Mouse (Mus musculus): Measurements from ENCODE around the gene Gas7. TPM values are rescaled to one million over a fixed set of nuclear protein-coding genes. Genes with fewer than 3 reads are reported as not detected.

Gene Gas7
- polyA plus RNA-seq, 1 experiment from 2014 or later: 9.8 TPM

- H3K4me2 ChIP-seq (replicated peaks): no peak overlapping the region
- WGBS: 57% methylated on average over 11 of the region's 11 CpGs
These were observed 89.6 kb downstream of the Gas7 start for GRCm38 (mm10) chr11:67544656-67545432.

DNA sequence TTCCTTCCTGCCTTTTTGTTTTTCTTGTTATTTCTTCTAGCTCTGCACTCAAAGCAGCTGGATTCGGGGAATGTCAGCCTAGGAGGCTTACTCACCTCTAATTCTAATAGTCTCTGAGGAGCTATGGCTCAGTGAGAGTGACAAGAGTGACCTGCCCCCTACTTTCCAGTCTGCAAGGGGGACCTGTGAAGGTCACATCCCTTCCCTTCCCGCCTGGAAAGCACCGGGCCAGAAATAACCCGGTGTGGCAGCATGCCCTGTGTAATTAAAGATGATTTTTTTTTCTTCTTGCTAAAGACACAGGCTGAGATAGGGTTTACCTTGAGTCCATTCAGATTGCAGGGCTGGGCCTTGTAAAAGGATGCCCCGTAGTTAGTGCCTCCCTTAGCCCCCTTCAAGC is 91.3 kb downstream of the Gas7 start:
- Histone ChIP-seq H3K27me3 (no peaks in the 10 kb centered on the region), H3K9ac (no peak overlapping the region), H3K4me2 (replicated peaks) (no peak overlapping the region), H3K27ac (no peak overlapping the region), H3K36me3 (no peaks in the 10 kb centered on the region), H3K9me3 (no peaks in the 10 kb centered on the region), H3K4me1 (peaks cover 32% of the 10 kb centered on the region), H3K4me3 (no peak overlapping the region)
- no peak for ATAC-seq (ENCODE audit: low FRiP score, low read depth)
- 29% methylated on average over 5 of the region's 5 CpGs for WGBS

More at GRCm38 (mm10) chr11:67544656-67545432, 89.6 kb downstream of the Gas7 start:
- Histone ChIP-seq H3K36me3 (no peaks in the 10 kb centered on the region), H3K27me3 (no peaks in the 10 kb centered on the region), H3K9me3 (no peaks in the 10 kb centered on the region), H3K9ac (no peak overlapping the region), H3K4me1 (peaks cover 25% of the 10 kb centered on the region), H3K4me3 (no peak overlapping the region), H3K27ac (no peak overlapping the region)
- no peak for ATAC-seq (ENCODE audit: low FRiP score, low read depth)

DNA sequence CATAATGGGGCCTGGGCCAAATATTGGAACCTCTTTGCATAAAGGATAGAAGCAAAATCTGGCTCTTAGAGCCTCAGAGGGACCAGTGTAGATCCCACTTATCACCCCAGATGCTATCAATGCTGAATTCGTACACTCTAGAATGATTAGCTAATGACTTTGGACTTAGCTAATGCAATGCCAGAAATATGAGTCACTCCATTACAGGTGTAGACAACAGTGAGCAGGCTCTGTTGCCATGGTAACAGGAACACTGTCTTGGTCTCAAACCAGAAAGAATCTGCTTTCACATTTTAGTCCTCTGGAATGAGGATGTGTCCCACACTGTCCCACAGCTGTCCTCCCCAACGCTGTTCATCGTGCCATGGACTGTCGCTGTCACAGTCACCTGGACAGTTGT is 94.1 kb downstream of the Gas7 start:
- Histone ChIP-seq H3K27me3 (no peaks in the 10 kb centered on the region), H3K27ac (no peak overlapping the region), H3K9me3 (no peaks in the 10 kb centered on the region), H3K36me3 (no peaks in the 10 kb centered on the region), H3K4me3 (no peak overlapping the region), H3K4me1 (peaks cover 32% of the 10 kb centered on the region), H3K9ac (no peak overlapping the region), H3K4me2 (replicated peaks) (no peak overlapping the region)
- WGBS: 86% methylated on average over 4 of the region's 4 CpGs
- no peak for ATAC-seq (ENCODE audit: low FRiP score, low read depth)

DNA sequence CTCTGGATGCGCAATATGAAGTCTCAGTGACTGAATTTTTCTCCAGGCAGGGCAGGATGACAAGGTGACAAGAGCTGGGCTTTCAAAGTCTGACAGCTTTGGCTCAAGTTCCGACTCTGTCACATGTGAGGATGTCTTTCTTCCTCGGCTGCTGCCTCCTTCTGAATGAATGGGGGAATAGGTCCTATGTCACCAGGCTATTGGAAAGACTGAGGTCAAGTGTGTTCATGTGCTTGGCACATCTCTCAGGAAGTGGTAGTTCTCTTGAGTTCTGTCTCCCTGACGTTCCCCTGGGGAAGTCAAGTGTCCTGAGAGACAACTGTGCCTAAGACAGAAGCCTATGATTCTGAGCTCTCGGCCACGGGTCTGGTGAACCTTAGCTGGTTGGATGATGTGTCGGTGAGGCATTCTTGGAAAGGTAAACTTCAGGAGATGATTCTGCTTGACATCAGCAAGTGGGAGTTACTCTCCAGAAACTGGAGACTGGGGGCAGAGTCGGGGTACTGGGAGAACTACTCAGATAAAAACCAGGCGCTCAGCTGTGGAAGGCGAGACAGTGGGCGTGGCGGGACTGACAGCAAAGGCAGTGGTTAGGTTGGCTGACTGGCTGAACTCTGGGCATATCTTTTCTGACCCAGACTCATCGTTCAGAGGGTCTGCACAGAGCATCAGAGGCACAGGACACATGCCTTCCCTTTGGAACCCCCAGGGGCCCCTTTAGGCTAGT is 94.7 kb downstream of the Gas7 start:
- WGBS: 67% methylated on average over 13 of the region's 13 CpGs
- Histone ChIP-seq H3K4me1 (peaks cover 26% of the 10 kb centered on the region), H3K36me3 (no peaks in the 10 kb centered on the region), H3K9me3 (no peaks in the 10 kb centered on the region), H3K27me3 (no peaks in the 10 kb centered on the region), H3K9ac (no peak overlapping the region), H3K4me2 (replicated peaks) (no peak overlapping the region), H3K27ac (no peak overlapping the region), H3K4me3 (no peak overlapping the region)
- ATAC-seq (ENCODE audit: low FRiP score, low read depth): no peak

GRCm38 (mm10) chr11:67552400-67552799 is 97.2 kb downstream of the Gas7 start:
- WGBS: 92% methylated on average over 8 of the region's 8 CpGs
- ATAC-seq (ENCODE audit: low FRiP score, low read depth): no peak
- Histone ChIP-seq H3K4me1 (peaks cover 21% of the 10 kb centered on the region), H3K36me3 (no peaks in the 10 kb centered on the region), H3K9ac (no peak overlapping the region), H3K27me3 (no peaks in the 10 kb centered on the region), H3K27ac (no peak overlapping the region), H3K4me3 (no peak overlapping the region), H3K9me3 (no peaks in the 10 kb centered on the region), H3K4me2 (replicated peaks) (no peak overlapping the region)

- Histone ChIP-seq H3K4me2 (replicated peaks) (no peak overlapping the region), H3K9ac (no peak overlapping the region), H3K27ac (no peak overlapping the region), H3K4me3 (no peak overlapping the region), H3K4me1 (peaks cover 23% of the 10 kb centered on the region), H3K9me3 (no peaks in the 10 kb centered on the region), H3K36me3 (no peaks in the 10 kb centered on the region), H3K27me3 (no peaks in the 10 kb centered on the region)
- ATAC-seq (ENCODE audit: low FRiP score, low read depth): no peak
- 86% methylated on average over 6 of the region's 6 CpGs for WGBS
These were observed 99.0 kb downstream of the Gas7 start for GRCm38 (mm10) chr11:67554276-67554675.

DNA sequence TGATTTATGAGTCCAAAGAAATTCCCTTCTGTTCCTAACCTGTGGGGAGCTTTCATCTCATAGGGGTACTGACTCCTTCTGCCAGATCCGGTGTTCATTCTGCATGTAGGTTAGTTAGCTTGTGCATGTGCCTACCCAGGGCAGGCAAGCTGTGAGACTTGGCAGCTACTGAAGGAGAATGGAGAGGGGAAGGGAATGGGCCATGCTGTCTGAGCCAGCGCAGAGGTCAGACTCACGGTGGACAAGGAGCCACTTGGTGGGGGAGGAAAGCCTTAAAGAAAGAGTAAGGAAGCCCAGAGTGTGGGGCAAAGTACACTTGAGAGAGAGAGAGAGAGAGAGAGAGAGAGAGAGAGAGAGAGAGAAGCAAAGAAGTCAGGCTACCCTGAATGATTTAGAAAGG is 101.1 kb downstream of the Gas7 start:
- Histone ChIP-seq H3K36me3 (no peaks in the 10 kb centered on the region), H3K4me3 (no peak overlapping the region), H3K27ac (no peak overlapping the region), H3K27me3 (no peaks in the 10 kb centered on the region), H3K9me3 (no peaks in the 10 kb centered on the region), H3K4me1 (peaks cover 12% of the 10 kb centered on the region), H3K4me2 (replicated peaks) (no peak overlapping the region), H3K9ac (no peak overlapping the region)
- 60% methylated on average over 3 of the region's 3 CpGs for whole genome bisulfite sequencing
- no peak for ATAC-seq (ENCODE audit: low FRiP score, low read depth)

DNA sequence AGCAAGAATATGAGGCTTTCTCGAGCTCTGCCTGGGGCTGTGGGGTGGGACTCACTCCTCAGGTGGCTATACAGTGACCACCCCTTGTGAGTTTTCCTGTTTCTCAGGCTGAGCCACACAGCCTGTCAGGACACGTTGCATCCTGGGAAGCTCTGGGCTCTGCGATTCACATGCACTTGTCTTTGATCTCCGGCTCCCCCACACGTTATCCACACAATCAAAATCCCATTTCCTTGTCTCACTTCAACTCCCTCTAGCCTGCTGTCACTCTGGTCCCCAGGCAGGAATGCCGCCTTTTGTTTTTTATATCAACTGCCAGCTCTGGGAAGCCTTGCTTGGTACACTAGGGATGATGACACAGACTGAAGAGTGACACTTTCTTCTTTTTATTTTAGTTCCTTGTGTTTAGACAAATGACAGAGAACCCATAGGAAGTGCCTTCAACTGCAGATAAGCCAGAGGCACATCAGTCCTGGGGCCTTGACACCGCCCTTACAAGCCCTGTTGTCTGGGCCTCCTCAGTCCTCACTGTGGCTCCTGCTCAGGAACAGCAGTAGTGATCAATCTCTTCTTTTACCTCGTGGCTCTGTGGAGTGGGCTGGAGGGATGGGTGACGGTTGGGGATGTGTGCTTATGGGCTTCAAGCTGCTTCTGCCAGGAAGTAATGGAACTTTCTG is 103.7 kb downstream of the Gas7 start:
- ATAC-seq (ENCODE audit: low FRiP score, low read depth): no peak
- H3K36me3 ChIP-seq: no peaks in the 10 kb centered on the region
- H3K4me1 ChIP-seq: peaks cover 17% of the 10 kb centered on the region
- no peak overlapping the region for H3K4me2 ChIP-seq (replicated peaks)
- 29% methylated on average over 9 of the region's 9 CpGs for WGBS
- H3K4me3 ChIP-seq: no peak overlapping the region
- no peak overlapping the region for H3K9ac ChIP-seq
- H3K9me3 ChIP-seq: no peaks in the 10 kb centered on the region
- no peaks in the 10 kb centered on the region for H3K27me3 ChIP-seq
- H3K27ac ChIP-seq: no peak overlapping the region; the same call in 1 of the 2 replicates

DNA sequence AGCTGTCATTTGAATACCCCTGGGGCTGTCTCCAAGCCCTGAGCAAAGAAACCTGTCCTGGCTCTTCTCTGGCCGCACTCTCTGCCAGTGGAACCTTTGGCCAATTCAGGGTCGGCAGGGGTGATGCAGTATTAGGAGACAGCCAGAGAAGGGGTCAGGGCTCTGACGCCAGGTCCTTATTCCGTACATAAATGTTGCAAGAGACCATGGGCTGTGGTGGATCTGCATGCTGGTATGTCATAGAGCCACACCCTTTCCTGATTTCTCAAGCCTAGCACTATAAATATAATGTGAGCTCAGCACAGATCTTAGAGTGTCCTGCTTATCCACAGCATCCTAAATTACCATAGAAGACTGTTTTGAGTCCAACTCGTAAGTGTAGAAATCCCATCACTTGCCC is 104.3 kb downstream of the Gas7 start:
- Histone ChIP-seq H3K9me3 (no peaks in the 10 kb centered on the region), H3K4me1 (peaks cover 17% of the 10 kb centered on the region), H3K27ac (no peak overlapping the region), H3K4me2 (replicated peaks) (no peak overlapping the region), H3K36me3 (no peaks in the 10 kb centered on the region), H3K4me3 (no peak overlapping the region), H3K27me3 (no peaks in the 10 kb centered on the region), H3K9ac (no peak overlapping the region)
- WGBS: 71% methylated on average over 5 of the region's 5 CpGs
- no peak for ATAC-seq (ENCODE audit: low FRiP score, low read depth)

DNA sequence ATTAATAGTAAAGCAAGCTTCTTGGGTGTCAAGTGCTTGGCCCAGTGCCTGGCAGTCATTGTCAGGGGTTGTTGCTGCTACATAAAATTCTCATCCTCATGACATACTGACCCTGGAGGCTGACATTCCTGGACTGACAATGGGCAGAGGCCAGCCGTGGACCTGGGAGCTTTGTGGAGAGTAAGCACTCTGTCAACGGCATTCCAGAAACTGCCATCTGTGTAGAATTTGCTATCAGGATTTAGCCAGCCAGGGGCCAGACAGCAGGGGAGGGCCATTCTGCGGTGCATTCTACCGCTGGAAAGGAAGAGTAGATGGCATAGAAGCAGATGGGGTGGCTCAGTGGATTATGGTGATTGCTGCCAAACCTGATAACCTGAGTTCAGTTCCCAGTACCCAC is 106.4 kb downstream of the Gas7 start:
- Histone ChIP-seq H3K27me3 (no peaks in the 10 kb centered on the region), H3K9ac (no peak overlapping the region), H3K27ac (no peak overlapping the region), H3K4me2 (replicated peaks) (no peak overlapping the region), H3K36me3 (no peaks in the 10 kb centered on the region), H3K9me3 (no peaks in the 10 kb centered on the region), H3K4me1 (peaks cover 14% of the 10 kb centered on the region), H3K4me3 (no peak overlapping the region)
- 50% methylated on average over 4 of the region's 4 CpGs for WGBS
- no peak for ATAC-seq (ENCODE audit: low FRiP score, low read depth)

GRCm38 (mm10) chr11:67563141-67563540 is 107.9 kb downstream of the Gas7 start:
- no peaks in the 10 kb centered on the region for H3K27me3 ChIP-seq
- H3K9ac ChIP-seq: no peak overlapping the region
- ATAC-seq (ENCODE audit: low FRiP score, low read depth): no peak
- H3K9me3 ChIP-seq: no peaks in the 10 kb centered on the region
- WGBS: 39% methylated on average over 5 of the region's 5 CpGs
- H3K4me2 ChIP-seq (replicated peaks): no peak overlapping the region
- no peaks in the 10 kb centered on the region for H3K36me3 ChIP-seq
- no peak overlapping the region for H3K27ac ChIP-seq
- H3K4me1 ChIP-seq: peaks cover 23% of the 10 kb centered on the region
- H3K4me3 ChIP-seq: no peak overlapping the region

GRCm38 (mm10) chr11:67564003-67564637 is 108.9 kb downstream of the Gas7 start:
- H3K27ac ChIP-seq: no peak overlapping the region
- H3K4me2 ChIP-seq (replicated peaks): no peak overlapping the region
- H3K36me3 ChIP-seq: no peaks in the 10 kb centered on the region
- ATAC-seq (ENCODE audit: low FRiP score, low read depth): no peak
- H3K4me1 ChIP-seq: peaks cover 31% of the 10 kb centered on the region
- no peaks in the 10 kb centered on the region for H3K27me3 ChIP-seq
- H3K9ac ChIP-seq: no peak overlapping the region
- no peak overlapping the region for H3K4me3 ChIP-seq
- WGBS: 87% methylated on average over 8 of the region's 8 CpGs
- H3K9me3 ChIP-seq: no peaks in the 10 kb centered on the region
